Mouse (Mus musculus) E14TG2a.4 (cell line): Measurements from ENCODE around the gene Ripk3.

Experiments used
- CTCF ChIP-seq: conservative IDR thresholded peaks from 2 replicates; pipeline ENCODE4 v1.5.1; 2014; ENCODE audit warnings: low read length
- NANOG ChIP-seq: IDR thresholded peaks from 2 replicates; pipeline ENCODE4 v1.6.1; 2014; ENCODE audit warnings: borderline replicate concordance, low read length, mixed read lengths
- POU5F1 ChIP-seq: IDR thresholded peaks from 2 replicates; pipeline ENCODE4 v1.6.1; 2014; ENCODE audit warnings: low read length, borderline replicate concordance

DNA sequence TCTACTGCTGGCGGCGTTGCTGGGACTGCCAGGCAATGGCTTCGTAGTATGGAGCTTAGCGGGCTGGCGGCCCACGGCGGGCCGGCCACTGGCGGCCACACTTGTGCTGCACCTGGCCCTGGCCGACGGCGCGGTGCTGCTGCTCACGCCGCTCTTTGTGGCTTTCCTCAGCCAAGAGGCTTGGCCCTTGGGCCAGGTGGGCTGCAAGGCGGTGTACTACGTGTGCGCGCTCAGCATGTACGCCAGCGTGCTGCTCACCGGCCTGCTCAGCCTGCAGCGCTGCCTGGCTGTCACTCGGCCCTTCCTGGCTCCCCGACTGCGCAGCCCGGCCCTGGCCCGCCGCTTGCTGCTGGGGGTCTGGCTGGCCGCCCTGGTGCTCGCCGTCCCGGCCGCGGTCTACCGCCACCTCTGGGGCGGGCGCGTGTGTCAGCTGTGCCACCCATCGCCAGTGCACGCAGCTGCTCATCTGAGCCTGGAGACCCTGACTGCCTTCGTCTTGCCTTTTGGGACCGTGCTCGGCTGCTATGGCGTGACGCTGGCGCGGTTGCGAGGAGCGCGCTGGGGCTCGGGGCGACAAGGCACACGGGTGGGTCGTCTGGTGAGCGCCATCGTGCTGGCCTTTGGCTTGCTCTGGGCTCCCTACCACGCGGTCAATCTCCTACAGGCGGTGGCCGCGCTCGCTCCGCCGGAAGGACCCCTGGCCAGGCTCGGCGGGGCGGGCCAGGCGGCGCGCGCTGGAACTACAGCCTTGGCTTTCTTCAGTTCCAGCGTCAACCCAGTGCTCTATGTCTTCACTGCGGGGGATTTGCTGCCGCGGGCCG, 26.5 kb downstream of the Ripk3 start:
- TF ChIP-seq CTCF (no peak), NANOG (no peak), POU5F1 (no peak)
